Mouse (Mus musculus) limb, embryonic 12.5 days (tissue): ENCODE measurements around the gene Pole4. TPM values are rescaled to one million over a fixed set of nuclear protein-coding genes. Genes with fewer than 3 reads are reported as not detected.

Source experiments
- ATAC-seq: fragments of 200-750 bp; cut with Nextera tagmentation; 2 replicates; pipeline ENCODE4 v1.8.0; 2017; ENCODE audit warnings: low read depth, moderate TSS enrichment; ENCODE audit not compliant: insufficient number of reproducible peaks, insufficient read depth, low FRiP score, low TSS enrichment
- H3K27ac ChIP-seq: fragments of 300-500 bp; sonication (generic); 2 replicates; pipeline ENCODE4 v1.5.1; 2016; ENCODE audit warnings: mild to moderate bottlenecking, moderate library complexity
- H3K27me3 ChIP-seq: fragments of 300-500 bp; sonication (generic); 2 replicates; pipeline ENCODE4 v1.6.1; 2016; ENCODE audit warnings: mild to moderate bottlenecking, moderate library complexity
- H3K36me3 ChIP-seq: fragments of 300-500 bp; sonication (generic); 2 replicates; pipeline ENCODE4 v1.6.1; 2016; ENCODE audit warnings: mild to moderate bottlenecking, moderate library complexity
- H3K4me1 ChIP-seq: fragments of 300-500 bp; sonication (generic); replicated peaks from 2 replicates; pipeline ENCODE4 v1.6.1; 2016
- H3K4me2 ChIP-seq: fragments of 300-500 bp; sonication (generic); 2 replicates; pipeline ENCODE4 v1.6.1; 2016; ENCODE audit warnings: mild to moderate bottlenecking, moderate library complexity
- H3K4me3 ChIP-seq: fragments of 300-500 bp; sonication (generic); replicated peaks from 2 replicates; pipeline ENCODE4 v1.5.1; 2016; ENCODE audit warnings: mild to moderate bottlenecking
- H3K9ac ChIP-seq: fragments of 300-500 bp; sonication (generic); replicated peaks from 2 replicates; pipeline ENCODE4 v1.6.1; 2016; ENCODE audit warnings: mild to moderate bottlenecking, moderate library complexity
- H3K9me3 ChIP-seq: fragments of 300-500 bp; sonication (generic); 2 replicates; pipeline ENCODE4 v1.6.1; 2016; ENCODE audit warnings: mild to moderate bottlenecking, moderate library complexity
- WGBS: fragments of 180-500 bp; shearing (Covaris S2); methylation state at CpG from one replicate; pipeline ENCODE4 v1.1.7; 2016; 5-methylcytosine and 5-hydroxymethylcytosine counted together
- polyA plus RNA-seq: library from polyadenylated mRNA; unstranded; fragments of >200 nt; fragmentation: Nextera tagmentation; extraction: Ambion mirVana; gene quantifications from 2 replicates; pipeline ENCODE4 v1.2.1, GENCODE M21; 2016

The Pole4 gene
- 101 and 104 TPM in 2 replicates for polyA plus RNA-seq

DNA sequence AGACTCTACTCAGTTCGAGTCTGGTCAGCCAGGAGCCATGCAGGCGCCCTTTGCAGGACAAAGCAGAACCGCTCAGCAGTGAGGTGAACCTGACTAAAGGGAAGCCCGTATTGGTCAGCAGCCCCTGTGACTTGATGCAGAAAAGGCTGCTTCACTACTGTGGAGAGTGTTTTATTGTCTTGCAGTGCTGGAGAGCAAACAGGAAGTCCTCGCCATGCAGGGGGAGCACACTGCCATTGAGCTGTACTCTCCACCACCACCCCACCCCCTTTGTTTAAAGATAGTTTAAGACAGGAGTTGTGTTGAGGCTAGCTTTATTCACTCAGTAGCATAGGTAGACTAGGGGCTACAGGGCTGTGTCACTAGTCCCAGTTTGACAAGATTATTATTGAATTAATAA, at the start of gene Pole4:
Gene Pole4, minus strand, starts transcription at position 145 of the 400 bp plus-strand sequence.
- Histone ChIP-seq H3K9ac (no peak within 1 kb of the TSS), H3K27ac (no peak within 1 kb of the TSS), H3K27me3 (no peaks in the 10 kb centered on the region; the same call in 1 of the 2 replicates), H3K4me3 (no peak within 1 kb of the TSS), H3K36me3 (no peaks in the 10 kb centered on the region), H3K9me3 (no peaks in the 10 kb centered on the region), H3K4me1 (no peaks in the 10 kb centered on the region), H3K4me2 (no peak within 1 kb of the TSS)
- 70% methylated on average over 5 of the region's 5 CpGs for WGBS
- ATAC-seq = no peak

DNA sequence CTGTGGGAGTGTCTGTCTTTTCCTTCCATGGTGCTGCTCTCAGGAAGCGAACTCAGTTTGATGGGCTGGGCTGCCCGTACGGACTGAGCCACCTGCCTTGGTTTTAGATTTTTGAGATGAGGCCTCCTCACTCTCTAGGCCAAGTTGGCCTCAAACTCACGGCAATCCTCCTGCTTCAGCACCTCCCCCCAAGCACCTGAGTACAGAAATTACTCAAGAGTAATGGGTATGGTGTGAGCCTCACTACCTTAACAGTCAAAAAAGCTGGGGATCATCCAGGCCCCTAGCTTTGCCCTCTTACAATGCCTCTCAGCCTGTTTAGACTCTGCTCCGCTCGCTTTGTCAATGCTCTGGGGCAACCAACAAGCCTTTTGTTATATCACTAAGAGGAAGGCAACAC, 49.6 kb upstream of the Pole4 start:
- H3K4me3 ChIP-seq = no peak overlapping the region
- H3K36me3 ChIP-seq = peaks cover 19% of the 10 kb centered on the region
- no peaks in the 10 kb centered on the region for H3K9me3 ChIP-seq
- H3K4me2 ChIP-seq = no peak overlapping the region
- no peak overlapping the region for H3K27ac ChIP-seq
- H3K27me3 ChIP-seq = no peaks in the 10 kb centered on the region
- no peaks in the 10 kb centered on the region for H3K4me1 ChIP-seq
- 90% methylated on average over 6 of the region's 6 CpGs for WGBS
- H3K9ac ChIP-seq = no peak overlapping the region
- no peak for ATAC-seq

- ATAC-seq = no peak
- no peak overlapping the region for H3K9ac ChIP-seq
- no peak overlapping the region for H3K4me3 ChIP-seq
- H3K4me2 ChIP-seq = no peak overlapping the region
- H3K27me3 ChIP-seq = no peaks in the 10 kb centered on the region
- H3K9me3 ChIP-seq = no peaks in the 10 kb centered on the region
- H3K27ac ChIP-seq = no peak overlapping the region
- WGBS = 82% methylated on average over 10 of the region's 14 CpGs
- H3K36me3 ChIP-seq = peaks cover 14% of the 10 kb centered on the region
- no peaks in the 10 kb centered on the region for H3K4me1 ChIP-seq
Measured at GRCm38 (mm10) chr6:82753638-82754361, 48.6 kb upstream of the Pole4 start.

DNA sequence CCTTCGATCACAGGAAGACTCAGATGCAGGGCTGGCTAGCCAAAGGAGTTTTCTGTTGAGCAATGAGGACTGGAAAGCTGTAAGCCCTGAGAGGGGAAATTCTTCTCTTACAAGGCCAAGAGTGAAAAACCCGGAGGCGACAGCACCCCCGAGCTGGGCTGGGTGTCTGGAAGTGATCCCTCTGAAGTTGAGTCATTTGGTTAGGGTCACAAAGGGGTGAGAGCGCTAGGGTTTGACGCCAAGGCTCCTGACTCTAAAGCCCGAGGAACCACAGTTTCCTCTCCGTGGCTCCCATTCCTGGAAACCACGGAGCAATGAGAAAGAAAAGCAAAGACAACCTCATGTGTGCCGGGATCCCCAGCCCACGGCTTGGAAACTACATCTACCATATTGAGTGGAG, 47.9 kb upstream of the Pole4 start:
- Histone ChIP-seq H3K27ac (no peak overlapping the region), H3K4me1 (no peaks in the 10 kb centered on the region), H3K9me3 (no peaks in the 10 kb centered on the region), H3K9ac (no peak overlapping the region), H3K4me2 (no peak overlapping the region), H3K4me3 (no peak overlapping the region), H3K36me3 (peaks cover 18% of the 10 kb centered on the region), H3K27me3 (no peaks in the 10 kb centered on the region)
- WGBS = 71% methylated on average over 11 of the region's 11 CpGs
- no peak for ATAC-seq

- H3K9me3 ChIP-seq = no peaks in the 10 kb centered on the region
- peaks cover 22% of the 10 kb centered on the region for H3K36me3 ChIP-seq
- H3K4me2 ChIP-seq = no peak overlapping the region
- WGBS = 94% methylated on average over 7 of the region's 7 CpGs
- no peaks in the 10 kb centered on the region for H3K27me3 ChIP-seq
- no peaks in the 10 kb centered on the region for H3K4me1 ChIP-seq
- H3K27ac ChIP-seq = no peak overlapping the region
- no peak overlapping the region for H3K4me3 ChIP-seq
- ATAC-seq = no peak
- H3K9ac ChIP-seq = no peak overlapping the region
Measured at GRCm38 (mm10) chr6:82751791-82752190, 46.6 kb upstream of the Pole4 start.

GRCm38 (mm10) chr6:82751031-82751430, 45.9 kb upstream of the Pole4 start:
- Histone ChIP-seq H3K27ac (no peak overlapping the region), H3K27me3 (no peaks in the 10 kb centered on the region), H3K4me3 (no peak overlapping the region), H3K4me1 (no peaks in the 10 kb centered on the region), H3K4me2 (no peak overlapping the region), H3K9ac (no peak overlapping the region), H3K9me3 (no peaks in the 10 kb centered on the region), H3K36me3 (peaks cover 22% of the 10 kb centered on the region)
- ATAC-seq = no peak
- WGBS = 91% methylated on average over 11 of the region's 11 CpGs

DNA sequence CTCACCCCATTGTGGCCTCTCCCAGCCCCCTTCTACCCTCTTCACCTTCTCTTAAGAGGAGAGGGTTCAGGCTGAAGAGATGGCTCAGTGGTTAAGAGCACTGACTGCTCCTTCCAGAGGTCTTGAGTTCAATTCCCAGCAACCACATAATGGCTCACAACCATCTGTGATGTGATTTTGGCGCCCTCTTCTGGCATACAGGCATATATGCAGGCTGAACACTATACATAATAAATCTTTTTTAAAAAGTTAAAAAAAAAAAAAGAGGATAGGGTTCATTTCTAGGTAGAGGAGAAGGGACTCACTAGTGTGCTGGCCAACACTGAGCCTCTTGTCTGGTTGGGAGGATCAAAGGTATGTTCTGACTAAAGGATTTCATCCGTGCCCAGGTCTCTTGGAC, 44.9 kb upstream of the Pole4 start:
- Histone ChIP-seq H3K9ac (no peak overlapping the region), H3K4me2 (no peak overlapping the region), H3K36me3 (peaks cover 22% of the 10 kb centered on the region), H3K4me3 (no peak overlapping the region), H3K4me1 (no peaks in the 10 kb centered on the region), H3K27ac (no peak overlapping the region), H3K27me3 (no peaks in the 10 kb centered on the region), H3K9me3 (no peaks in the 10 kb centered on the region)
- WGBS = 59% methylated on average over 2 of the region's 2 CpGs
- no peak for ATAC-seq

DNA sequence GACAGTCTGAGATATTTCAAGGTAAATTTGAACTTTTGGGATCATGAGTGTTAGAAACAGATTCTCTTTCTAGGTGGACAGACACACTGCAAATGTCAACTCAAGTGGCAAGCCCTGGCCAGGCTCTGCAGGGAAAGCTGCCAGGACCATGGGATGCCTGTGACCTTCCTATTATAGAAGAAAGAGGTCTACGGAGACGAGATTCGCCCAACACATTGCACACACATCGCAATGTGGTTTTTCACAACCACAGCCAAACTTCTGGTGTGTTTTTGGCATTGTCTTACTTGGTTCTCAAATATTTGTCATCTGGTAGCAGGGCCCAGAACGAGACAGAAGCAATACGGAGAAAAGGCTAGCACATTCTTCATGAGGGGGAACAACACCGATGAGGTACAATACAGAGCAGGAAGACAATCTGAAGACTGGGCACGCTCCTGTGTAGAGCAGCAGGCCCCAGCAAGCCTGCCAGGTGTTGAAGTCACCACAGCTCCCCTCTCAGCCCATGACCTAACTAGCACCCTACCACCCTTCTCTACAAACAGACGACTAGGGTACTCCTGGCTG, 43.0 kb upstream of the Pole4 start:
- H3K36me3 ChIP-seq = peaks cover 34% of the 10 kb centered on the region

DNA sequence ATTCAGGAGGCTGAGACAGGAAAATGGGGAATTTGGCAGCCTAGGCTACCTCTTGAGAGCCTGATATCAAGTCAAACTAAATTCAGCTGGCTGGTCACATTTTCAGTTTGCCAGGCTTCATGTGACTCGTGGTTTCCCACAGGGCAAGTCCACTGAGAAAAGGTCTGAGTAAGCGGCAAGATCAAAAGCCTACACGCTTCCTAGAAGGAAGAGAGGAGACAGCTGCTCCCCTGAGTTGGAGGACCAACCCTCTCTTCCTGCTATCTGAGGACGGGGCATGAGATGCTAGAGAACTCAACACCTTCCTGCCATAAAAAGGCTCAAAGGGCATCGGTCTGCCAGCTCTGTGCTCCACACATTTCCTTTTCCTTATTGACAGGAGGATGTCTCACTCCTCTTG, 41.9 kb upstream of the Pole4 start:
- Histone ChIP-seq H3K27ac (no peak overlapping the region), H3K4me2 (no peak overlapping the region), H3K36me3 (peaks cover 45% of the 10 kb centered on the region), H3K9ac (no peak overlapping the region), H3K9me3 (no peaks in the 10 kb centered on the region), H3K4me1 (no peaks in the 10 kb centered on the region), H3K4me3 (no peak overlapping the region), H3K27me3 (no peaks in the 10 kb centered on the region)
- 60% methylated on average over 5 of the region's 5 CpGs for WGBS
- ATAC-seq = no peak

More for the DNA sequence above, 43.0 kb upstream of the Pole4 start:
- Histone ChIP-seq H3K4me2 (no peak overlapping the region), H3K27ac (no peak overlapping the region), H3K4me1 (no peaks in the 10 kb centered on the region), H3K4me3 (no peak overlapping the region), H3K9ac (no peak overlapping the region), H3K27me3 (no peaks in the 10 kb centered on the region), H3K9me3 (no peaks in the 10 kb centered on the region)
- 93% methylated on average over 9 of the region's 9 CpGs for WGBS
- ATAC-seq = no peak

DNA sequence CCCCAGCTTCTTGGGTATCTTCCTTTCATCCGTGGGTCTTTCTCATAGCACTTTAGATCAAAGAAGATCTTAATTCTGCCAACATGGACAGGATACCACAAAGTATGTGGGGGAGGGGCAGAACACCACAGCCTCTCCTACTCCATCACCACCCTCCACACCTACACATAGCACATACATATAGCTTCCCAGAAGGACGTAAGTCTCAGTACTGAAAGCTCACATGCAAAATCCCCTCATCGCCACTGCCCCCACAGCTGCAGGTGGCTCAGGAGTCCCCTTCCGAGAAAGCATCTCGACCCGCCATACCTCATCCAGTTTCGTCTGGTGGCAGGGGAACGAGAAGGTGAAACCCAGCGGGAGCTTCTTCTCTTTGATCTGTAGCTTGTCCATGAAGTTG, 39.4 kb upstream of the Pole4 start:
- H3K9ac ChIP-seq = no peak overlapping the region
- no peak overlapping the region for H3K4me2 ChIP-seq
- ATAC-seq = no peak
- no peaks in the 10 kb centered on the region for H3K9me3 ChIP-seq
- no peak overlapping the region for H3K27ac ChIP-seq
- H3K4me3 ChIP-seq = no peak overlapping the region
- peaks cover 49% of the 10 kb centered on the region for H3K36me3 ChIP-seq
- 86% methylated on average over 9 of the region's 9 CpGs for WGBS
- no peaks in the 10 kb centered on the region for H3K4me1 ChIP-seq
- H3K27me3 ChIP-seq = no peaks in the 10 kb centered on the region

DNA sequence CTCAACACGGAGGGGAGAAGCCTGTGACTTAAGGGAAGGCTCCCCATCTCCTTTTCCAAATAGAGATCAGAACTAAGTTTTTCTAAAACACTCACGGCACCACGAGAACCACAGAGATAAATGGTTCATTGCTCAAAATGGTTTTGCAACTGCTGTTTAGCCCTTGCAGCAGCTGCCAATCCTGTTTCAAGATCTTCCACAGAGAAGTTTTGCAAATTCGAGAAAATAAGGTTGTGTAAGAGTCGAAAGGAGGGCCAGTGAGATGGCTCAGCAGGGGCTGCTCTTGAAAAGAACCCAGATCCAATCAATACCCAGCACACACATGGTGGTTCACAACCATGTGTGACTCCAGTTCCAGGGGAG, 36.3 kb upstream of the Pole4 start:
- H3K27ac ChIP-seq = no peak overlapping the region
- peaks cover 57% of the 10 kb centered on the region for H3K36me3 ChIP-seq
- no peak overlapping the region for H3K9ac ChIP-seq
- no peaks in the 10 kb centered on the region for H3K4me1 ChIP-seq
- no peak overlapping the region for H3K4me3 ChIP-seq
- H3K4me2 ChIP-seq = no peak overlapping the region
- 85% methylated on average over 5 of the region's 5 CpGs for WGBS
- no peak for ATAC-seq
- no peaks in the 10 kb centered on the region for H3K27me3 ChIP-seq
- H3K9me3 ChIP-seq = no peaks in the 10 kb centered on the region
